Mouse (Mus musculus): ENCODE data around the gene Stk38l. TPM values are rescaled to one million over a fixed set of nuclear protein-coding genes. Genes with fewer than 3 reads are reported as not detected.
A peak's percentile ranks its signal among the peaks of the same experiment; 100 is the strongest.

Stk38l gene
- 13.1 and 14.2 TPM in 2 replicates for polyA plus RNA-seq (2015; fragmentation: Nextera tagmentation; extraction: Ambion mirVana)

GRCm38 (mm10) chr6:146724581-146725383, at the start of gene Stk38l:
Gene Stk38l, plus strand, starts transcription at chr6:146724995.
- WGBS: 2% methylated on average over 74 of the region's 87 CpGs
- Histone ChIP-seq H3K9ac (ENCODE audit: low read depth, low read length) (peak within 1 kb of the TSS; percentile 85), H3K36me3 (ENCODE audit: insufficient read depth, low read length) (no peaks in the 10 kb centered on the region), H3K9me3 (replicated peaks; ENCODE audit: low read length) (no peaks in the 10 kb centered on the region), H3K4me2 (ENCODE audit: low read length) (peak within 1 kb of the TSS; percentile 92), H3K4me1 (replicated peaks; ENCODE audit: insufficient read depth, low read length) (no peaks in the 10 kb centered on the region), H3K4me3 (replicated peaks; ENCODE audit: low read depth, low read length) (peak within 1 kb of the TSS; percentile 94), H3K27ac (peak within 1 kb of the TSS; percentile 58), H3K27me3 (ENCODE audit: insufficient read depth, low read length) (no peaks in the 10 kb centered on the region)
- no peak; the same call in 1 of the 2 replicates for TF ChIP-seq CTCF (IDR thresholded peaks at IDR 0.05; ENCODE audit: low read depth)
- DNase-seq (ENCODE audit: low spot score) (peak; percentile 95), ATAC-seq (replicated peaks; ENCODE audit: low FRiP score, low read depth) (peak; percentile 98)

GRCm38 (mm10) chr6:146676904-146677303, 47.9 kb upstream of the Stk38l start:
- DNase-seq (ENCODE audit: low spot score) (no peak), ATAC-seq (replicated peaks; ENCODE audit: low FRiP score, low read depth) (no peak)
- Histone ChIP-seq H3K9ac (ENCODE audit: low read depth, low read length) (no peak overlapping the region), H3K36me3 (ENCODE audit: insufficient read depth, low read length) (no peaks in the 10 kb centered on the region), H3K4me2 (ENCODE audit: low read length) (no peak overlapping the region), H3K4me3 (replicated peaks; ENCODE audit: low read depth, low read length) (no peak overlapping the region), H3K27me3 (ENCODE audit: insufficient read depth, low read length) (no peaks in the 10 kb centered on the region), H3K4me1 (replicated peaks; ENCODE audit: insufficient read depth, low read length) (no peaks in the 10 kb centered on the region), H3K9me3 (replicated peaks; ENCODE audit: low read length) (no peaks in the 10 kb centered on the region), H3K27ac (no peak overlapping the region)
- TF ChIP-seq CTCF (IDR thresholded peaks at IDR 0.05; ENCODE audit: low read depth): no peak
- WGBS: 70% methylated on average over 10 of the region's 10 CpGs

- ATAC-seq (replicated peaks; ENCODE audit: low FRiP score, low read depth) (no peak), DNase-seq (ENCODE audit: low spot score) (no peak)
- WGBS: 75% methylated on average over 10 of the region's 10 CpGs
- Histone ChIP-seq H3K9me3 (replicated peaks; ENCODE audit: low read length) (no peaks in the 10 kb centered on the region), H3K9ac (ENCODE audit: low read depth, low read length) (no peak overlapping the region), H3K27ac (no peak overlapping the region), H3K27me3 (ENCODE audit: insufficient read depth, low read length) (no peaks in the 10 kb centered on the region), H3K4me2 (ENCODE audit: low read length) (no peak overlapping the region), H3K4me1 (replicated peaks; ENCODE audit: insufficient read depth, low read length) (no peaks in the 10 kb centered on the region), H3K36me3 (ENCODE audit: insufficient read depth, low read length) (no peaks in the 10 kb centered on the region), H3K4me3 (replicated peaks; ENCODE audit: low read depth, low read length) (no peak overlapping the region)
- no peak for TF ChIP-seq CTCF (IDR thresholded peaks at IDR 0.05; ENCODE audit: low read depth)
These were observed 46.4 kb upstream of the Stk38l start for GRCm38 (mm10) chr6:146678136-146679070.

- H3K4me3 ChIP-seq (replicated peaks; ENCODE audit: low read depth, low read length): no peak overlapping the region
- no peak overlapping the region for H3K27ac ChIP-seq
- TF ChIP-seq CTCF (IDR thresholded peaks at IDR 0.05; ENCODE audit: low read depth): no peak
- DNase-seq (ENCODE audit: low spot score): no peak
- no peaks in the 10 kb centered on the region for H3K9me3 ChIP-seq (replicated peaks; ENCODE audit: low read length)
- H3K27me3 ChIP-seq (ENCODE audit: insufficient read depth, low read length): no peaks in the 10 kb centered on the region
- 89% methylated on average over 4 of the region's 4 CpGs for WGBS
- no peaks in the 10 kb centered on the region for H3K4me1 ChIP-seq (replicated peaks; ENCODE audit: insufficient read depth, low read length)
- H3K36me3 ChIP-seq (ENCODE audit: insufficient read depth, low read length): no peaks in the 10 kb centered on the region
- no peak for ATAC-seq (replicated peaks; ENCODE audit: low FRiP score, low read depth)
- H3K9ac ChIP-seq (ENCODE audit: low read depth, low read length): no peak overlapping the region
- no peak overlapping the region for H3K4me2 ChIP-seq (ENCODE audit: low read length)
These were observed 40.9 kb upstream of the Stk38l start for GRCm38 (mm10) chr6:146683881-146684280.

- H3K9ac ChIP-seq (ENCODE audit: low read depth, low read length): no peak overlapping the region
- no peak for ATAC-seq (replicated peaks; ENCODE audit: low FRiP score, low read depth)
- no peak for DNase-seq (ENCODE audit: low spot score)
- H3K4me3 ChIP-seq (replicated peaks; ENCODE audit: low read depth, low read length): no peak overlapping the region
- H3K9me3 ChIP-seq (replicated peaks; ENCODE audit: low read length): no peaks in the 10 kb centered on the region
- WGBS: 79% methylated on average over 17 of the region's 17 CpGs
- H3K36me3 ChIP-seq (ENCODE audit: insufficient read depth, low read length): no peaks in the 10 kb centered on the region
- no peaks in the 10 kb centered on the region for H3K27me3 ChIP-seq (ENCODE audit: insufficient read depth, low read length)
- H3K27ac ChIP-seq: no peak overlapping the region
- no peaks in the 10 kb centered on the region for H3K4me1 ChIP-seq (replicated peaks; ENCODE audit: insufficient read depth, low read length)
- TF ChIP-seq CTCF (IDR thresholded peaks at IDR 0.05; ENCODE audit: low read depth): no peak; the same call in 1 of the 2 replicates
- no peak overlapping the region for H3K4me2 ChIP-seq (ENCODE audit: low read length)
These were observed 39.0 kb upstream of the Stk38l start for GRCm38 (mm10) chr6:146685781-146686308.
